Mouse (Mus musculus) testis, adult 2 months (tissue): ENCODE results near the gene Kctd15.

Experiments
- CTCF ChIP-seq: fragments of 200-500 bp; IDR thresholded peaks from 2 replicates; pipeline ENCODE4 v1.5.1; 2012; ENCODE audit warnings: low read depth, mild to moderate bottlenecking, inconsistent platforms, low read length, moderate library complexity; ENCODE audit not compliant: control insufficient read depth, insufficient read depth, insufficient replicate concordance
- POLR2A ChIP-seq: fragments of 200-500 bp; IDR thresholded peaks from 2 replicates; pipeline ENCODE4 v1.6.1; 2012; ENCODE audit warnings: low read depth, mild to moderate bottlenecking, inconsistent platforms, low read length, moderate library complexity; ENCODE audit not compliant: control insufficient read depth

- TF ChIP-seq POLR2A (no peak), CTCF (no peak)
Observed at GRCm38 (mm10) chr7:34636661-34637060, 19.9 kb downstream of the Kctd15 start.
